Mouse (Mus musculus) lung, embryonic 15.5 days (tissue): Measurements from ENCODE around the gene Gm45713. TPM values are rescaled to one million over a fixed set of nuclear protein-coding genes. Genes with fewer than 3 reads are reported as not detected.

ENCODE experiments used
- ATAC-seq: fragments of 200-750 bp; cut with Nextera tagmentation; 2 replicates; pipeline ENCODE4 v1.8.0; 2017; ENCODE audit warnings: moderate number of reproducible peaks, borderline replicate concordance; ENCODE audit not compliant: low FRiP score, low TSS enrichment; ENCODE audit errors: extremely low read depth
- H3K27ac ChIP-seq: fragments of 300-500 bp; sonication (generic); 2 replicates; pipeline ENCODE4 v1.5.1; 2015; ENCODE audit warnings: moderate library complexity, mild to moderate bottlenecking, inconsistent platforms
- H3K27me3 ChIP-seq: fragments of 300-500 bp; sonication (generic); 2 replicates; pipeline ENCODE4 v1.6.1; 2015; ENCODE audit warnings: inconsistent platforms
- H3K36me3 ChIP-seq: fragments of 300-500 bp; sonication (generic); 2 replicates; pipeline ENCODE4 v1.6.1; 2015; ENCODE audit warnings: inconsistent platforms
- H3K4me1 ChIP-seq: fragments of 300-500 bp; sonication (generic); 2 replicates; pipeline ENCODE4 v1.6.1; 2015; ENCODE audit warnings: inconsistent platforms
- H3K4me2 ChIP-seq: fragments of 300-500 bp; sonication (generic); 2 replicates; pipeline ENCODE4 v1.6.1; 2015; ENCODE audit warnings: inconsistent platforms, mild to moderate bottlenecking, moderate library complexity
- H3K4me3 ChIP-seq: fragments of 300-500 bp; sonication (generic); 2 replicates; pipeline ENCODE4 v1.5.1; 2015; ENCODE audit warnings: mild to moderate bottlenecking, inconsistent platforms
- H3K9ac ChIP-seq: fragments of 300-500 bp; sonication (generic); 2 replicates; pipeline ENCODE4 v1.6.1; 2015; ENCODE audit warnings: inconsistent platforms
- H3K9me3 ChIP-seq: fragments of 300-500 bp; sonication (generic); 2 replicates; pipeline ENCODE4 v1.6.1; 2016; ENCODE audit warnings: inconsistent platforms
- WGBS: fragments of 180-500 bp; shearing (Covaris S2); methylation state at CpG from one replicate; pipeline ENCODE4 v1.1.7; 2015; 5-methylcytosine and 5-hydroxymethylcytosine counted together
- microRNA counts: library from miRNA; unstranded; fragments of <30 nt; microRNA quantifications from one replicate; lab custom pipeline; 2016
- microRNA-seq: library from miRNA; unstranded; fragments of <30 nt; microRNA quantifications from one replicate; pipeline ENCODE4, GENCODE M21; 2016
- polyA plus RNA-seq: library from polyadenylated mRNA; unstranded; fragments of >200 nt; fragmentation: Nextera tagmentation; extraction: Ambion mirVana; gene quantifications from 2 replicates; pipeline ENCODE4 v1.2.1, GENCODE M21; 2015

Gm45713 gene
- polyA plus RNA-seq, 1 experiment from 2014 or later, result 0.19 TPM

GRCm38 (mm10) chr7:45076501-45076900 is 59.5 kb downstream of the Gm45713 start:
- 84% methylated on average over 30 of the region's 30 CpGs for WGBS
- H3K9me3 ChIP-seq, result no peaks in the 10 kb centered on the region
- no peak overlapping the region for H3K9ac ChIP-seq
- no peak overlapping the region for H3K4me2 ChIP-seq
- no peak overlapping the region for H3K27ac ChIP-seq
- H3K36me3 ChIP-seq, result peaks cover 27% of the 10 kb centered on the region
- H3K4me3 ChIP-seq, result no peak overlapping the region
- H3K4me1 ChIP-seq, result no peaks in the 10 kb centered on the region
- ATAC-seq, result no peak
- no peaks in the 10 kb centered on the region for H3K27me3 ChIP-seq

MicroRNA genes within 50 kb of the gene (microRNA counts, 519-probe panel; counts per million panel counts)
- microRNA mmu-miR-150 (lab: Ali Mortazavi, UCI), result 2,655 counts per million, percentile 65 among the panel's probes with 10 or more counts

Small RNA genes lying within 50 kb of the gene (microRNA-seq; reads per million reads assigned to microRNA genes)
- gene Mir150 (49.1 reads per million, percentile 45 among the genes with 10 or more reads in this experiment), gene Mir5121 (8.3 reads per million, percentile 27 among the genes with 10 or more reads in this experiment), gene Mir7055 (not detected)

Other genes starting within 250 kb of the Gm45713 start
- 93.5 and 97.7 TPM in 2 replicates for gene Med25, start 243.5 kb downstream of the Gm45713 start, polyA plus RNA-seq
- gene Fuz, start 240.2 kb downstream of the Gm45713 start, polyA plus RNA-seq, result 21.0 and 24.0 TPM in 2 replicates
- 63.1 and 64.8 TPM in 2 replicates for gene Ap2a1, start 206.7 kb downstream of the Gm45713 start, polyA plus RNA-seq
- 0.09 and 0.15 TPM in 2 replicates for gene Tsks, start 193.0 kb downstream of the Gm45713 start, polyA plus RNA-seq
- 14.5 and 15.0 TPM in 2 replicates for gene Cpt1c, start 161.4 kb downstream of the Gm45713 start, polyA plus RNA-seq
- 545 and 586 TPM in 2 replicates for gene Prmt1, start 149.7 kb downstream of the Gm45713 start, polyA plus RNA-seq
- 88.1 and 92.6 TPM in 2 replicates for gene Irf3, start 138.6 kb downstream of the Gm45713 start, polyA plus RNA-seq
- gene Bcl2l12, start 137.5 kb downstream of the Gm45713 start, polyA plus RNA-seq, result 66.3 and 66.7 TPM in 2 replicates
- 35.5 and 36.5 TPM in 2 replicates for gene Scaf1, start 119.9 kb downstream of the Gm45713 start, polyA plus RNA-seq
- gene Rras, start 118.3 kb downstream of the Gm45713 start, polyA plus RNA-seq, result 49.7 and 50.4 TPM in 2 replicates
- 10.9 and 11.1 TPM in 2 replicates for gene Prr12, start 83.3 kb downstream of the Gm45713 start, polyA plus RNA-seq
- gene Nosip, start 73.8 kb downstream of the Gm45713 start, polyA plus RNA-seq, result 74.9 and 75.1 TPM in 2 replicates
- 23.1 and 24.2 TPM in 2 replicates for gene Prrg2, start 73.6 kb downstream of the Gm45713 start, polyA plus RNA-seq
- gene Rcn3, start 44.0 kb downstream of the Gm45713 start, polyA plus RNA-seq, result 353 and 358 TPM in 2 replicates
- gene Fcgrt, start 32.4 kb downstream of the Gm45713 start, polyA plus RNA-seq, result 73.6 and 83.1 TPM in 2 replicates
- 1,432 and 1,559 TPM in 2 replicates for gene Rps11, start 11.8 kb downstream of the Gm45713 start, polyA plus RNA-seq
- 1,187 and 1,308 TPM in 2 replicates for gene Rpl13a, start 7.5 kb downstream of the Gm45713 start, polyA plus RNA-seq
- 1.5 and 8.3 TPM in 2 replicates for gene Flt3l, start 201 bp upstream of the Gm45713 start, polyA plus RNA-seq
- 100 and 103 TPM in 2 replicates for gene Pih1d1, start 18.1 kb upstream of the Gm45713 start, polyA plus RNA-seq
- 54.8 and 56.8 TPM in 2 replicates for gene Aldh16a1, start 18.4 kb upstream of the Gm45713 start, polyA plus RNA-seq
- gene Slc17a7, start 27.7 kb upstream of the Gm45713 start, polyA plus RNA-seq, result 0.33 and 0.55 TPM in 2 replicates
- gene Gfy, start 43.3 kb upstream of the Gm45713 start, polyA plus RNA-seq, result not detected in 2 replicates
- gene Pth2, start 44.8 kb upstream of the Gm45713 start, polyA plus RNA-seq, result not detected in 2 replicates
- 0.75 and 1.1 TPM in 2 replicates for gene Ccdc155, start 68.7 kb upstream of the Gm45713 start, polyA plus RNA-seq
- 0.54 and 1.1 TPM in 2 replicates for gene Dkkl1, start 75.9 kb upstream of the Gm45713 start, polyA plus RNA-seq
- gene Tead2, start 79.5 kb upstream of the Gm45713 start, polyA plus RNA-seq, result 180 and 183 TPM in 2 replicates
- 3.1 and 3.8 TPM in 2 replicates for gene Cd37, start 102.9 kb upstream of the Gm45713 start, polyA plus RNA-seq
- gene Slc6a16, start 104.9 kb upstream of the Gm45713 start, polyA plus RNA-seq, result 0.16 TPM in 1 of 2 replicates, not detected in the other
- 0.09 TPM in 1 of 2 replicates, not detected in the other for gene Slc6a21, start 141.3 kb upstream of the Gm45713 start, polyA plus RNA-seq
- gene Trpm4, start 197.5 kb upstream of the Gm45713 start, polyA plus RNA-seq, result 19.1 and 20.0 TPM in 2 replicates
- gene Hrc, start 199.1 kb upstream of the Gm45713 start, polyA plus RNA-seq, result 1.7 and 2.3 TPM in 2 replicates
- gene Ppfia3, start 230.8 kb upstream of the Gm45713 start, polyA plus RNA-seq, result 3.1 TPM in 2 replicates
- 0.60 and 0.92 TPM in 2 replicates for gene Lin7b, start 234.4 kb upstream of the Gm45713 start, polyA plus RNA-seq